Mouse (Mus musculus) embryo, embryonic 10.5 days (tissue): Measurements from ENCODE around the gene Aldh3a1.
"Not testable (repeated sequence)": the region's sequence is repeated elsewhere in the genome, so short reads cannot be mapped to it uniquely, and the experiment has no call there.

Experiments
- DNase-seq: peaks from one replicate; pipeline ENCODE4 v3.0.0-alpha.2; 2015; ENCODE audit warnings: low spot score

The Aldh3a1 gene

DNA sequence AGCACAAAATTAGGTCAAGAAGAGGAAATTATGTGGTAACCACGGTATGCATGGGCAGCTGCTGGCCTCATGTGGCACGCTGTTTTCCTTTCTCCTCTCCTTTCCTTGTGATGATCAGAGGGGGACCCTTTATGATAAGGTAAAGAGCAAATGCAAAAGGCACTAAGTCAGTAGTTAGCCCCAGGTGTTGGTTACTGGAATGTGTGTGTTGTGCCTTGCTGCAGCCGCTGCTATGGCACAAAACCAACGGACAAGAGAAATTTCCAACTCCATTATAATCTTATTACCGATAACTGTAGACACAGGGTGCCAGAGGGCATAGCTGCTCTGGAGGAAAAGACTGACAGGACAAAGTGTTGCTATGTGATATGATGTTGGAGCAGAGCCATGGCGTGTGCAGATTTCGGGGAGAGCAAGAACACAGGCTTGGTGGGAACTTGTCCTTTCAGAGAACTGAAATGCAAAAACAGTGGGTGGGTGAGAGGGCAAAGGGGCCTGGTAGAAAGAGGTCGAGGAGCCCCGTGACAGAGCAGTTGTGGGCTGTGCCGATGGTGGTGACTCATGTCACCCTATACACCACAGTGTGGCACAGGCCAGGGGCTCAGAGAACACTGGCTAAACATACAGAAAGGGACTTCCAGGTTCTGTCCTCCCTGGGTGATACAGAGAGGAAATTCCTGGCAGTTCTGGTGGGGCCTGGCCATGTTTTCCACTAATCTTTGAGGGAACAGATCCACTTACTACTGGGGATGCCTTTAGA is at the start of gene Aldh3a1:
Gene Aldh3a1 (plus strand): TSS at position 51 of the 760 bp plus-strand sequence.
- DNase-seq, result no peak

DNA sequence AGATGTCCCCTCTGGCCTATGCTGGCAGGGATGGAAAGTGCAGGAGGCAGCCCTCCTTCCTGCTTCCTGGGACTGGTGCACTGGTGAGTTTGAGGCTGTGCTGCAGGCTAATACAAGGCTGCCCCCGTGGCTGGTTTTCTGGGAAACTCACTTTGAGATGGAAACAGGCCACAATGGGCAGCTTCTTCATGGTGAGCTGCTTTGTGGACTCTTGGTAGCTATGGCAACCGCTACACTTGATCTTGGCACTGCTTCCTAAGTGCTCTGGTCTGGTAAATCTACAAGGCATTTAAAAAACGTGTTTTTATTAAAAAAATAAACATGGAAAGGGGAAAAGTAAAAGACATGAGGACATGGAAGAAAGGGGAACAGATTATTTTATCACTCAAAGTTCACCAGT is 49.2 kb upstream of the Aldh3a1 start:
- DNase-seq, result no peak

DNA sequence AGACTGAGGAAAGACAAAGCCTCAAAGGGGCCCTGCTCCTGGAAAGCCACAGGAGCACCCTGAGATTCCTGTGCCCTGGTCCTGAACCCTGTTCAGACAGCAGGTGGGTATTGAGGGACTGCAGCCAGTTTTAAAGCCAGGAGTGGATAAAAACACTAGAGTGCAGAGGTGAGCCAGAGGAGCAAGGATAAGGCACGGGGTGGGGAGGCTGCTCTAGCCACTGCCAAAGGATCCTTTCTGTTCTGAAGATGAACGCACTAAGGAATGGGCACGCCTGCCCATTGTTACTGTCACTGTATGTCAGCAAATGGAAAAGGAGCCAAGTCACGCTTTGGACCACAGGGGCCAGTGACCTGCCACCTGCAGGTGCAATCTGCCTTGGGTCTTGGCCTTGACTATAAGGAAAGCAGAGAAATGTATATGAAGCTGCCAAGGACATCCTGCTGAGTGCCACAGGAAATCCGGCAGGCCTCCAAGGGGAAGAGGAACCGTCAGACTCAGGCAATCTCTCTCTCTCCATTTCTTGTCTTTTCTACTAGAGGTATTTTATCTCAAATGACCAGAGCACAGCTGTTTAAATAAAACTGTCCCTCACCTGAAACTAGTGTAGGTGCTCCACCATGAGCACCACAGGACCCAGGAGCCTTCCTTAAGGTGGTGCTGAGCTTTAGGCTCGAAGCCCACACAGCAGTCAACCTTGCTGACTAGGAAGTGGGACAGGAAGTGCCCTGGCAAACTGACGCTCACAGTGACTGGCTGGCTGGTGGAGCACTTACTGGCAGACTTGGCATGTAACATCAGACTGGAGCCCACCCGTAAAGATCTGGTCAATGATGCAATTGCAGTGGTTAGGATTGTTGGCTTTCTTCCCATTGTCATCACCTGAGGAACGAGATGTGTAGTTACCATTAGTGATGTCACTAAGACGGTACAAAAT is 47.3 kb upstream of the Aldh3a1 start:
- DNase-seq, result no peak

DNA sequence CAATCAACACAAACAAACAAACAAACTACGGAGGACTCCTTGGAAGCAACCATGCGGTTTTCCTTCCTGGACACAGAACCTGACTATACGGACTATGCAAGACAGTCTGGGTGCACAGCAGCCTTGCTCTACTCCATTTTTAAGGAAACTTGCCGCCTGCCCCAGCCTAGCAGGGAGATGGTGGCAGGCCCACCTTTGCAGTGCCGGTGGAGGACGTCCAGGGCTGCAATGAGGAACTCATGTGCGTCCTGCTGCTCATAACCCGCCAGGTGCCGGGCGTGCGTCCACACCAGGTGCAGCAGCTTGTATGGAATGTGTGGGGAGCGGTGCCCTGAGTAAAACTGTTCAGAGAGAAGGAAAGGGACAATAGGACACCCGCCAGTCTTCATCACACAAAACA is 46.2 kb upstream of the Aldh3a1 start:
- no peak for DNase-seq

DNA sequence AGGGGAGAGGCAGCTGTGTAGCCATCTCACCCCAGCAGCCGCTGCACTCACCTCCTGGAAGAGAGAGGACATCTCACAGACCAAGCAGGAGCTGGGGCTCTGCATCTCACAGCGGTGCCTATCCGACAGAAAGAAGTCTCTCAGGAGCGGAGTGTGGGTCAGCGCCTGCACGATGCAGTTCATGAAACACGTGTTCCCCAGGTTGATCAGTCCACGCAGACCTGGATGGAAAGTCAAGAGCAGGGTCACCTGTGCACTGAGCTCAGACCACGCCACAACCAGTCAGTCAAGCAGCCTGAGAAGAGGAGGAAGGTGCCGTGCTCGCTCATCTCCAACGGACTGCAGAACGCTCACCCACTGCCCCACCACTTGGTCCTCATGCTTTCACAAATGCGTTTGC is 44.6 kb upstream of the Aldh3a1 start:
- no peak for DNase-seq

DNA sequence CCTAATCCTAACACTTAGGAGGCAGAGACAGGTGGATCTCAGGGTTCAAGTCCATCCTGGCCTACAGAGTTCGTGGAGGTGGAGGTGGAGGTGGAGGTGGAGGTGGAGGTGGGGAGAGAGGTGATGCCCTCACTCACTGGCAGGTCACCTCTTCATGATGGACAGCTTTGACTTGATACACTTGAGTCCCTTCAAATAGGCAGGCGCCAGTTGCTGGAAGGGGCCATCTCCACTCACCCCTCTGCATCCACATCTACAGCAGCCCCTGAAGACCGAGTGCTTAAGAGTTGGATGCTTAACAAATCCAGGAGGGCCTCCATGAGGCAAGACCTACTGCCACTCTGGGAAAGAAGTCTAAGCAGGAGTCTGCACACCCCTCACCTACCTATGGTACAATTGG is 44.0 kb upstream of the Aldh3a1 start:
- DNase-seq, result no peak

DNA sequence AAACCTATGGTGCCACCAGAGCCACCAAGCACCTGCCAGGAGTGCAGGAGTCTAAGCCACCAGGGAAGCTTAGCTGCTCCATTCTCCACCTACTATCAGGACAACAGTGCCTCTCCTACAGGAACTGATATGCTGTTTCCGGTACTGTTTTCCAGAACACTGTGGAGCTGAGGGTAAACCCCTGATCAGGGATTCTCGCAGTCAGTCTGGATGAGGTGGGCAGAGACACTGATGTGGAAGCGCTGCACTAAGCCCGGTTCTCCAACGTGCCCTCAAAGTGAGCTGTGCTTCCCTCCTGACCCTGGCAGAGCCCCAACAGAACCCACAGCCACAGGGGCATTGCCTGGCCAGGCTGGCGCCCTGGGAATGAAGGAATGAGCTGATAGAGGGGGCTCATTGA is 43.0 kb upstream of the Aldh3a1 start:
- DNase-seq, result no peak

DNA sequence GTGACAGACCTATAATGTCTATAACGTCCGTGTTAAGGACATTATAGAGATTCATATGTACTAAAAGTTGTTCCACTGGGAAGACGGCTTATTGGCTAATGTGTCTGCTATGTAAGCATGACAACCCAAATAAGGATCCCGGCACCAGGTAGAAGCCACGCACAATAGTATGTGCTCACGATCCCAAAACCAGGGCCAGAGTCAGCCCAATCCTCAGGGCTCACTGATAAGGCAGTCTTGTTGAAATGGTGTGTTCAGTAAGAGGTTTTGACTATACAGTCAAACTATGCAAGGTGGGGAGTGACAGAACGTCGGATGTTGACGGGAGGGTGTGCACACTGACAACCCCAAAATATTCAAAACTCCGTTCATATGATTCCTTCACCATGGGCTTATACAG is 42.5 kb upstream of the Aldh3a1 start:
- DNase-seq, result no peak

DNA sequence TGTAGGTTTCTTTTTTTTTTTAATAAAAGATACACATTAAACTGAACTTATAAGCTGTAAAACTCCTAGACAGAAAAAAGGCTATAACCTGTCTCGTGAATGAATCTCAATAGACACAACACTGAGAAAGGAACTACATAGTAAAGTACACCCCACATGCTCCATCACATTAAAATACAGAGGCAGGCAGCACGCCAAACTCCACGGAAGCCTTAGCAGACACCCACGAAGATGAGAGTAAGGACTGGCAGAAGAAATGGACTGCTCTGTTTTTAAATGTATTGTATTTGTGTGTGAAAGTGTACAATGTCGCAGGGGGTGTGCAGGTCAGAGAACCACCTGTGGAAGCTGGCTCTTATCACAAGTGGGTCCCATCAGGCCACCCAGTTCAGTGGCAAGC is 37.2 kb upstream of the Aldh3a1 start:
- no peak for DNase-seq

DNA sequence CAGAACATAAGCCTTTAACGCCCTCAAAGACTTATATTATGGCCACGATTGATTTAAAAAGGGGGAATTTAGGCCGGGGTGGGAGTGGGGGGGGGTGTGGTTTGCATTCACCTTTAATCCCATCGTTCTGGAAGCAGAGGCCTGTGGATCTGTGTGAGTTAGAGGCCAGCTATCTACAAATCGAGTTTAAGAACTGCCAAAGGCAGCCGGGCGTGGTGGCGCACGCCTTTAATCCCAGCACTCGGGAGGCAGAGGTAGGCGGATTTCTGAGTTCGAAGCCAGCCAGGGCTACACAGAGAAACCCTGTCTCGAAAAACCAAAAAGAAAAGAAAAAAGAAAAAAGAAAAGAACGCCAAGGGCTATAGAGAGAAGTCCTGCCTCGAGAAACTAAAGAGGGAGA is 33.9 kb upstream of the Aldh3a1 start:
- not testable (repeated sequence) for DNase-seq

DNA sequence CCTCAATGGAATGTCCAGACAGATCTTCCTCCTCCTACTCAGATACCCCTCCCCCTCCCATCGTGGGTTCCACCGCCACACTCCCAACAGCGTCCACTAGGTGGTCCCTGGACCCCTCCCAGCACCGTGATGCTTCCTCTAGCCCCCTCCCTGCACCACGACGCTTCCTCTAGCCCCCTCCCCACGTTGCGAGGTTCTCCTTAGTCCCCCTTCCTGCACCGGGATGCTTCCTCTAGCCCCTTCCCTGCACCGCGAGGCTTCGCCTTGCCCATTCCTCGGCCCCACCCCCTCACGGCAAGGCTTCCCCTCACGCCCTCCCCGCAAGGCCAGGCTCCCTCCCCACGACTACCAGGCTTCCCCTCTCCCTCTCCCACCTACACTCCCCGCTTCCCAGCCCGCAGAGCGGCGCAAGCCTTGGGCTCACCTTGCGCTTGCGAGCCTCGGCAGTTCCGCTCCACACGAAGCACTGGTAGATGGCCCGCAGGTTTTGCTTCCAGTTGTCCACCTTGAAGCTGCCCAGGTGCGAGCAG is 33.0 kb upstream of the Aldh3a1 start:
- peak; percentile 91 for DNase-seq

DNA sequence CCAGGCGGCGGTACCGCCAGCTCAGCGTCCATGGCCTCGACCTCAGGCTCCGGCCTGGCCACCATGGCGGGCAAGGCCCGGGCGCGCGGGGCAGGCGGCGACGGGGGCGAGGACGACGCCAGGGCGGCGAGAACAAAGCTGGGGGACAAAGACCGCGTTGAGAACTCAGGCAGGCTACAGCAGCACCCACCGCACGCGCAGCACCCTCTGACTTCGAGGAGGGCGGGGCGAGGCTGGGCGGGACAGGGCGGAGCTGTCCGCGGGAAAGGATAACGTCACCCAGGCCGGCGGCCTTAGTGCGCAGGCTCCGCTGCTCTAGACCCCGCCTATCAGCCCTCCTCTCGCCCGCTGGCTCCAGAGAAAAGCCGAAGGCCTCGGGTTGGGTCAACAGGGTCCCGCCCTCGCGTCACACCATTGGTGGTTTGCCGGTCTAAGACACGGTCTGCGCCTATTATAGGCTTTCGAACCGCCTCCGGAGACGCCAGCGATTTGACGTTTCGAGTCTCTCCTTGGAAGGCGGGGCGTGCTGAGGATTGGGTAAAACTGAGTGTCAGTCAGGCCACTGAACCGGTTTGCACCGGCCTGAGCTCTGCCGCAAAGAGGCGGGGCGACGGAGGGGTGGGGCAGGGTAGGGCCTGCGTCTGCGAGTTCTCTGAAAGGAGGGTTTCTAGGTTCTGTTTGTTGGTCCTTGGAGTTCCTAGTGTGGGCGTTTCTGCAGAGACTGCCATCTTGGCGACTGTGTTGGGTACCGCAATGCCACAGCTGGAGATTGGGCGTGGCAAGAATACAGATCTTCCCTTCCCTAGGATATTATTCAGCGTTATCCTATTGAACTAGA is 32.3 kb upstream of the Aldh3a1 start, which contains the start of gene Usp22:
Gene Usp22 (minus strand): TSS at position 235 of the 838 bp plus-strand sequence.
- DNase-seq, result peak; percentile 100

DNA sequence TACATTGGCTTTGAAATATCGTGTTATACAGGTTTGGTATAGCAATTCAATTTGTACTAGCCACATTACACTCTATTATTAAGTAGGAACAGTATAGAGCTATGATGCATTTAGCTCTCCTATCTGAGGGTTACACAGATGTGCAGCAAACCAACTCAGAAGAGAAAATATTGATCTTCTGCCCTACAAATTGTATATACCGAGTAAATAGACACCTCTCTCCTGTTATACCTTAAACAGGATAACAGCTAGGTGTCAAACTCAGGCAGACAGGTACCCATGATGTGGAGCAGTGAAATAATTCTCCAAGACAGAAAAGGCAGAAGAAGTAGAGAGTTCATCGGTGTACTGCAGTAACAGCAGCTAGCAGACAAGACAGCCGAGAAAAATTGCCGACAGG is 31.6 kb upstream of the Aldh3a1 start:
- DNase-seq, result no peak

DNA sequence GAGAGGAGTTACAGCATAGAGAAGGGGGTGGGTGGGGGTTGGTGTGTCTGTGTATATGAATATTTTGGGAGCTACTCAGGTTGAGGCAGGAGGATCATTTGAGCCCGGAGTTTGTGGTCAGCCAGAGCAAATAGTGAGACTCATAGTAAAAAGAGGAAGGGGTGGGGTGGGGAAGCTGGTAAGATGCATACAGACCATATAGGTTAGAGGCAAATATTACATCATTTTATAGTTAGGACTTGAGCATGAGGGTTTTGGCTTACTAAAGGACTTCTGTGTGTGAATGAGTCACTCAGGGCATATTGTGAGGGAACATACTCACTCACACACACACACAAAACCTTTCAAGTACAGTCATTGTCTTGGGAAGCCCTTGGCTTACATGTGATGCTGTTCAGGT is 31.0 kb upstream of the Aldh3a1 start:
- no peak for DNase-seq

DNA sequence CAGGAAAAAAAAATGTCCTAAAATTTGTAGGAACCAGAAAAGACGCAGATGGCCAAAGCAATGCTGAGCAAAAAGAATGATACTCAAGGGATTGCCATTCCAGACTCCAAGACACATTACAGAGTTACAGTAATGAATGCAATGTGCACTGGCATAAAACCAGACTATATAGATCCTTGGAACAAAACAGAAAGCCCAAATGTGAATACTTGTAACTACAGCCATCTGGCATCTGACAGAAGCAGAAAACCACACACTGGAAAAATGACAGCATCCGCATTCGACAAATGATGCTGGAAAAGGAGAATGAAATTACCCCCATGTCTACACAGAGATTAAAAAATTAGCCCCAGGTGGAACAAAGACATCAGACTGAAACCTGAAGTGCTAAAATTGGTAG is 27.0 kb upstream of the Aldh3a1 start:
- DNase-seq, result no peak

DNA sequence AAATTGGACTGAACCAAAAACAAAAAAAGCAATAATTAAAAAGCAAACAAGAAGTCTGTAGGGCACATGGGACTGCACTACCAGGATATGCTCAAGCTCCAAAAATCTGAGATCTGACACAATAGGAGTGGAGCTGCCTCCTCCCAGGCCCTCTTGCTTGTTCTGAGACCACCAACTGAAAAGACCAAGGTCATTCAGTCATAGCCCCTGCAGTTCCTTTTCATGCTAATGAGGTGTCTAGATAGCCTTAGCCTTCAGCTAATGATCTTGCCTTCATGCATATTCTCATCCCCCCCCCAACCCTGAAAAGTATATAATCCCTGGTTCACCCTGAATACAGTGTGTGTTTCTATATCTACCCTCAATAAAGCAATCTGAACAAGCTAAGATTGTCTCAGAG is 25.7 kb upstream of the Aldh3a1 start:
- no peak for DNase-seq

DNA sequence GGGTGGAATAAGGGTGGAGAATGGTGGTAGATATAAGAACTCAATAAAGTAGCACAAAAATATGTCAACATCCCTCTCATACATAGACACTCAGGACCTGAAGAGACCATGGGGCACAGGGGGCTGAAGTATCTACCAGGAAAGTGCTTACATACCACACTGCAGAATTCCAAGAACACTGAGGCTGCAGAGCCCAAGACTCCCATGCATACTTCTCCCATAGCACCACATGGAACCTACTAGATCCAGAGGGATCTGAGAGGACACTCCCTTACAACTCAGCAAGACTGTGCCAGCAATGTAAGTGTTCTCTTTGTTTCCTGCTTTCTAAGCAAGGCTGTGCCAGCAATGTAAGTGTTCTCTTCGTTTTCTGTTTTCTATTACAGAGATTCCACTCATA is 23.5 kb upstream of the Aldh3a1 start:
- no peak for DNase-seq

DNA sequence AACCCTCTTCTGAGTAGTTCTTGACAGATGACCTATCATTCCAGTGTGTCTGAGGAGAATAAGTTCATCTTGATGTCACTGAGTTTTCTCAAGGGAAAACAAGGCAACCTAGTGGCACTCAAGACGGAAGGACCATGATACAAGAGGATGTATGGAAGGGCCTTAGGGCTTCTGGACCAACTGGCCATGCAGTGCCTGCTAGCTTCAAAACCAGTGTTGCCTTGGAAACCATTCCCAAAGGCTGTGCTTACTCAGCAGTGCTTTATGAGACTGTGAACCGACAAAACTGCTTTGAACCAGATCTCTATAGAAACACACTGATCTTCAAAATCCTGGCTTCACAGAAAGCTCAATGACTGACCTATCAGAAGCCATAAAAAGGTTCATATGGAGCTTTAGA is 16.6 kb upstream of the Aldh3a1 start:
- DNase-seq, result no peak

DNA sequence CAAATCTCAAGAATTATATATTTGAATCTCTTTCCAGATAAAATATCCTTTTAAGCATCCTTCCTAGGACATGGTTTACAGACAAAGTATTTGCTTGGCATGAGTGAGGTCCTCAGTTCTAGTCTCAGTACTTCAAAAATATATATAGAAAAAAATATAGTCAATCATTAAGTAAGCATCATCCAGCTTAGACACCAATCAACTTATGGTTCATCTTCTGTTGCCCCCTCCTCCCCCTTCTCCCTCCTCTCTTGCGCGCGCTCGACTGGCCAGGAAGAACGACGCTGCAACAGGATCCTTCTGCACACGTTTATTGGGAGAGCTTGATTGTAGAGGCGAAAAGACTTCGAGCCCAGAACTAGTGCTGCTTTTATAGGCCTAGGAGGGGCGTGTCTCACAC is 15.2 kb upstream of the Aldh3a1 start:
- DNase-seq, result not testable (repeated sequence)

DNA sequence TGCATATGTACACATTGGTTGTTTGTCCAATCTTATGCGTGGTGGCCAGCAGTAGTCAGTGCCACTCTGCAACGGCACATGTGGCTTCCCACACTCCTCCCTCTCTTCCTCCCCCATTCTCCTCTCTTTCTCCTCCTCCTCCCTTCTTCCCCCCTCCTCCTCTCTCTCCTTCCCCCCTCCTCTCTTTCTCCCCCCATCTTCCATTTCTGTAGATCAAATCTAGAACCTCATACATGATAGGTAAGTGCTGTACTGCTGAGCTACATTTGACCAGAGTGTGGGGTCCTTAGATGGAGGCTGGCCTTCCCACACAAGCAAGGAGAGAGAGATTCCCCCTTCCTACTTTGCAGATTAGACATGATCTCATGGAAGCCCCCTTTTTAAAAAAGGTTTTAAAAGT is 14.6 kb upstream of the Aldh3a1 start:
- DNase-seq, result no peak

DNA sequence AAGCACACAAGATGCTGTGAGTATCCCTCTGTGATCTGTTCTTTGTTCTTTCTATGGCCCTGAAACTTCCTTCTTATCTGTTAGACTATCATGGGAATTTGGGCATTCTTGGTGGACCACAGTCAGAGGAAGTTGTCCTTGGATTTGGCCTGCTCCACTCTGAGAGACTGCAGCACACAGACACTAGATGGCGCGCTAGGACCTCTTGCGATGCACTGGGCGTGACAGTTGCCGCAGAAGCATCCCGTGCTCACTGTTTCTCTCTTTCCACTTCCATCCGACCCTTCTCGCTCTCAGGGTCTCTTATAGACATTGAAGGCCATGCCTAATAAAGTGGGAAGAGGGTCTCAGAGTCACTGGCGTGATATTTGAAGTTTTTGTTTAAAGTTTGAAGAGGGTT is 13.9 kb upstream of the Aldh3a1 start:
- DNase-seq, result peak; percentile 88
